Mouse (Mus musculus) hindbrain, embryonic 10.5 days (tissue): ENCODE data around the gene Cdkal1. TPM values are rescaled to one million over a fixed set of nuclear protein-coding genes. Genes with fewer than 3 reads are reported as not detected.

Source experiments
- DNase-seq: peaks from one replicate; pipeline ENCODE4 v3.0.0-alpha.2; 2017; ENCODE audit warnings: low spot score
- H3K27ac ChIP-seq: fragments of 300-500 bp; sonication (generic); 2 replicates; pipeline ENCODE4 v1.5.1; 2016; ENCODE audit warnings: mild to moderate bottlenecking, moderate library complexity
- H3K27me3 ChIP-seq: fragments of 300-500 bp; sonication (generic); 2 replicates; pipeline ENCODE4 v1.6.1; 2016; ENCODE audit warnings: mild to moderate bottlenecking; ENCODE audit not compliant: poor library complexity, insufficient read depth, severe bottlenecking
- H3K36me3 ChIP-seq: fragments of 300-500 bp; sonication (generic); 2 replicates; pipeline ENCODE4 v1.6.1; 2016; ENCODE audit warnings: mild to moderate bottlenecking, moderate library complexity
- H3K4me1 ChIP-seq: fragments of 300-500 bp; sonication (generic); replicated peaks from 2 replicates; pipeline ENCODE4 v1.6.1; 2016; ENCODE audit warnings: mild to moderate bottlenecking
- H3K4me3 ChIP-seq: fragments of 300-500 bp; sonication (generic); 2 replicates; pipeline ENCODE4 v1.5.1; 2016; ENCODE audit warnings: mild to moderate bottlenecking, moderate library complexity
- H3K9me3 ChIP-seq: fragments of 300-500 bp; sonication (generic); 2 replicates; pipeline ENCODE4 v1.6.1; 2016; ENCODE audit warnings: mild to moderate bottlenecking, moderate library complexity
- WGBS: fragments of 180-500 bp; shearing (Covaris S2); methylation state at CpG from one replicate; pipeline ENCODE4 v1.1.7; 2016; 5-methylcytosine and 5-hydroxymethylcytosine counted together
- polyA plus RNA-seq: library from polyadenylated mRNA; unstranded; fragments of >200 nt; fragmentation: Nextera tagmentation; extraction: Ambion mirVana; gene quantifications from 2 replicates; pipeline ENCODE4 v1.2.1, GENCODE M21; 2016

Gene Cdkal1
- polyA plus RNA-seq, 1 experiment from 2014 or later = 29.6 TPM

- DNase-seq = no peak
- Histone ChIP-seq H3K9me3 (no peaks in the 10 kb centered on the region), H3K4me3 (no peak overlapping the region), H3K4me1 (peaks cover 39% of the 10 kb centered on the region), H3K36me3 (no peaks in the 10 kb centered on the region), H3K27ac (peak overlapping the region; percentile 40; the same call in 1 of the 2 replicates), H3K27me3 (no peaks in the 10 kb centered on the region)
- WGBS = 28% methylated on average over 1 of the region's 1 CpGs
Measured at GRCm38 (mm10) chr13:29828032-29828431, 27.4 kb downstream of the Cdkal1 start.

- Histone ChIP-seq H3K27ac (peak overlapping the region; percentile 56; the same call in 1 of the 2 replicates), H3K27me3 (no peaks in the 10 kb centered on the region), H3K4me1 (peaks cover 39% of the 10 kb centered on the region), H3K36me3 (no peaks in the 10 kb centered on the region), H3K4me3 (no peak overlapping the region), H3K9me3 (no peaks in the 10 kb centered on the region)
- DNase-seq = no peak
- 71% methylated on average over 2 of the region's 2 CpGs for WGBS
Measured at GRCm38 (mm10) chr13:29826469-29826868, 29.0 kb downstream of the Cdkal1 start.

- Histone ChIP-seq H3K36me3 (no peaks in the 10 kb centered on the region), H3K9me3 (no peaks in the 10 kb centered on the region), H3K27me3 (no peaks in the 10 kb centered on the region), H3K27ac (peak overlapping the region; percentile 62), H3K4me1 (peaks cover 39% of the 10 kb centered on the region), H3K4me3 (no peak overlapping the region)
- DNase-seq = no peak
Measured at GRCm38 (mm10) chr13:29826041-29826440, 29.4 kb downstream of the Cdkal1 start.

- no peak overlapping the region for H3K4me3 ChIP-seq
- no peak for DNase-seq
- WGBS = 81% methylated on average over 4 of the region's 4 CpGs
- peaks cover 38% of the 10 kb centered on the region for H3K4me1 ChIP-seq
- no peaks in the 10 kb centered on the region for H3K27me3 ChIP-seq
- no peaks in the 10 kb centered on the region for H3K36me3 ChIP-seq
- H3K9me3 ChIP-seq = no peaks in the 10 kb centered on the region
- peak overlapping the region; percentile 73 for H3K27ac ChIP-seq
Measured at GRCm38 (mm10) chr13:29824797-29825196, 30.7 kb downstream of the Cdkal1 start.

GRCm38 (mm10) chr13:29824326-29824725, 31.1 kb downstream of the Cdkal1 start:
- 84% methylated on average over 8 of the region's 8 CpGs for WGBS
- H3K27ac ChIP-seq = peak overlapping the region; percentile 73
- H3K4me1 ChIP-seq = peaks cover 35% of the 10 kb centered on the region
- no peak for DNase-seq
- no peaks in the 10 kb centered on the region for H3K36me3 ChIP-seq
- H3K9me3 ChIP-seq = no peaks in the 10 kb centered on the region
- no peaks in the 10 kb centered on the region for H3K27me3 ChIP-seq
- H3K4me3 ChIP-seq = no peak overlapping the region

- H3K4me3 ChIP-seq = no peak overlapping the region
- peak overlapping the region; percentile 73 for H3K27ac ChIP-seq
- no peaks in the 10 kb centered on the region for H3K36me3 ChIP-seq
- WGBS = 72% methylated on average over 9 of the region's 9 CpGs
- no peaks in the 10 kb centered on the region for H3K9me3 ChIP-seq
- H3K4me1 ChIP-seq = peaks cover 35% of the 10 kb centered on the region
- H3K27me3 ChIP-seq = no peaks in the 10 kb centered on the region
- peak; percentile 12 for DNase-seq
Measured at GRCm38 (mm10) chr13:29823906-29824305, 31.6 kb downstream of the Cdkal1 start.

GRCm38 (mm10) chr13:29823487-29823886, 32.0 kb downstream of the Cdkal1 start:
- Histone ChIP-seq H3K27ac (peak overlapping the region; percentile 73; the same call in 1 of the 2 replicates), H3K36me3 (no peaks in the 10 kb centered on the region), H3K27me3 (no peaks in the 10 kb centered on the region), H3K9me3 (no peaks in the 10 kb centered on the region), H3K4me3 (no peak overlapping the region), H3K4me1 (peaks cover 35% of the 10 kb centered on the region)
- DNase-seq = no peak
- WGBS = 89% methylated on average over 8 of the region's 8 CpGs

- Histone ChIP-seq H3K4me3 (no peak overlapping the region), H3K27me3 (no peaks in the 10 kb centered on the region), H3K4me1 (peaks cover 16% of the 10 kb centered on the region), H3K9me3 (no peaks in the 10 kb centered on the region), H3K36me3 (no peaks in the 10 kb centered on the region), H3K27ac (no peak overlapping the region)
- 94% methylated on average over 9 of the region's 9 CpGs for WGBS
- DNase-seq = no peak
Measured at GRCm38 (mm10) chr13:29819910-29820583, 35.4 kb downstream of the Cdkal1 start.

GRCm38 (mm10) chr13:29819147-29819546, 36.3 kb downstream of the Cdkal1 start:
- no peak for DNase-seq
- Histone ChIP-seq H3K27me3 (no peaks in the 10 kb centered on the region), H3K4me1 (peaks cover 9% of the 10 kb centered on the region; the same call in 1 of the 2 replicates), H3K4me3 (no peak overlapping the region), H3K9me3 (no peaks in the 10 kb centered on the region), H3K36me3 (no peaks in the 10 kb centered on the region), H3K27ac (no peak overlapping the region)
- WGBS = 92% methylated on average over 3 of the region's 3 CpGs

- Histone ChIP-seq H3K36me3 (no peaks in the 10 kb centered on the region), H3K27me3 (no peaks in the 10 kb centered on the region), H3K9me3 (no peaks in the 10 kb centered on the region), H3K4me3 (no peak overlapping the region), H3K4me1 (0 out of 2 replicates have a peak, but pooled peaks cover under 1% of the 10 kb centered on the region), H3K27ac (no peak overlapping the region)
- DNase-seq = no peak
- WGBS = 91% methylated on average over 2 of the region's 2 CpGs
Measured at GRCm38 (mm10) chr13:29818314-29818713, 37.2 kb downstream of the Cdkal1 start.

- Histone ChIP-seq H3K27me3 (no peaks in the 10 kb centered on the region), H3K9me3 (no peaks in the 10 kb centered on the region), H3K36me3 (no peaks in the 10 kb centered on the region), H3K27ac (no peak overlapping the region), H3K4me1 (peaks cover 4% of the 10 kb centered on the region; the same call in 1 of the 2 replicates), H3K4me3 (no peak overlapping the region)
- 92% methylated on average over 4 of the region's 4 CpGs for WGBS
- DNase-seq = no peak
Measured at GRCm38 (mm10) chr13:29810780-29811179, 44.7 kb downstream of the Cdkal1 start.

GRCm38 (mm10) chr13:29808383-29808782, 47.1 kb downstream of the Cdkal1 start:
- Histone ChIP-seq H3K27ac (no peak overlapping the region), H3K27me3 (no peaks in the 10 kb centered on the region), H3K36me3 (0 out of 2 replicates have a peak, but pooled peaks cover 3% of the 10 kb centered on the region), H3K4me1 (peaks cover 13% of the 10 kb centered on the region), H3K9me3 (no peaks in the 10 kb centered on the region), H3K4me3 (no peak overlapping the region)
- DNase-seq = no peak
- WGBS = 96% methylated on average over 3 of the region's 3 CpGs

GRCm38 (mm10) chr13:29807930-29808329, 47.5 kb downstream of the Cdkal1 start:
- Histone ChIP-seq H3K36me3 (0 out of 2 replicates have a peak, but pooled peaks cover 3% of the 10 kb centered on the region), H3K27me3 (no peaks in the 10 kb centered on the region), H3K4me1 (peaks cover 13% of the 10 kb centered on the region), H3K27ac (no peak overlapping the region), H3K4me3 (no peak overlapping the region), H3K9me3 (no peaks in the 10 kb centered on the region)
- 96% methylated on average over 3 of the region's 3 CpGs for WGBS
- no peak for DNase-seq
